Mouse (Mus musculus) Patski (cell line): ENCODE results near the gene Ptprs. TPM values are rescaled to one million over a fixed set of nuclear protein-coding genes. Genes with fewer than 3 reads are reported as not detected.

Experiments
- ATAC-seq: fragments of 100-300 bp; one replicate; pipeline ENCODE4 v1.8.0; 2021
- CTCF ChIA-PET: fragments of 350-600 bp; sonication (Branson Sonifier 250); formaldehyde crosslinking; loops from one replicate; lab custom pipeline; 2022; ENCODE audit warnings: inconsistent platforms; lab: Charles Lee
- POLR2A ChIA-PET: fragments of 350-600 bp; sonication (Branson Sonifier 250); formaldehyde crosslinking; loops from one replicate; lab custom pipeline; 2022; ENCODE audit warnings: antibody characterized with exemption, inconsistent platforms; lab: Charles Lee
- DNase-seq: peaks from one replicate; pipeline ENCODE4 v3.0.0-alpha.2; 2011; ENCODE audit warnings: low read depth, low spot score
- H3K27me3 ChIP-seq: fragments of 371-371 bp; one replicate; pipeline ENCODE4 v1.5.1; 2021
- CTCF ChIP-seq: fragments of 100-300 bp; IDR thresholded peaks from one replicate; pipeline ENCODE4 v1.5.1; 2021
- in situ Hi-C: fragments of 300-500 bp; cut with MboI; formaldehyde crosslinking; loops from 3 replicates; pipeline ENCODE4 v1.11.1; 2018; ENCODE audit warnings: low pct_unique_long_range_greater_than_20kb, mixed read lengths
- polyA plus RNA-seq: library from polyadenylated mRNA; unstranded; gene quantifications from one replicate; pipeline ENCODE4 v1.2.3, GENCODE M21; 2021

Ptprs gene
- polyA plus RNA-seq, 1 experiment from 2014 or later = 240 TPM

- ATAC-seq (no peak), DNase-seq (no peak)
- in situ Hi-C loops = no loop called here
- H3K27me3 ChIP-seq = no peaks in the 10 kb centered on the region
- no peak for TF ChIP-seq CTCF
- POLR2A ChIA-PET = no interaction called here
- CTCF ChIA-PET = interaction anchor here (1.1 to 1.9 kb wide), 3 partner anchors 8 to 50 kb away, joined by 3 to 5 read pairs (median 4); no protein-coding TSS in a partner anchor
Measured at GRCm38 (mm10) chr17:56407379-56407778, 68.9 kb downstream of the Ptprs start.

GRCm38 (mm10) chr17:56406878-56407277 lies 69.4 kb downstream of the Ptprs start:
- ATAC-seq = no peak
- ChIA-PET POLR2A (interaction anchor here (1.5 kb wide), 1 partner anchor 25 kb away, joined by 4 read pairs; no protein-coding TSS in a partner anchor), CTCF (interaction anchor here (1.1 to 1.9 kb wide), 4 partner anchors 8 to 74 kb away, joined by 3 to 5 read pairs (median 4); no protein-coding TSS in a partner anchor)
- no peaks in the 10 kb centered on the region for H3K27me3 ChIP-seq
- DNase-seq = no peak
- TF ChIP-seq CTCF = no peak
- in situ Hi-C loops = no loop called here

GRCm38 (mm10) chr17:56405856-56406840 lies 70.1 kb downstream of the Ptprs start:
- POLR2A ChIA-PET = interaction anchor here (1.5 kb wide), 1 partner anchor 25 kb away, joined by 4 read pairs; no protein-coding TSS in a partner anchor
- ATAC-seq = no peak
- in situ Hi-C loops = no loop called here

GRCm38 (mm10) chr17:56405341-56405740 lies 70.9 kb downstream of the Ptprs start:
- H3K27me3 ChIP-seq = no peaks in the 10 kb centered on the region
- ChIA-PET POLR2A (interaction anchor here (1.5 kb wide), 1 partner anchor 24 kb away, joined by 4 read pairs; no protein-coding TSS in a partner anchor), CTCF (interaction anchor here (1.0 to 1.9 kb wide), 3 partner anchors 15 to 149 kb away, joined by 3 to 4 read pairs (median 3); partner anchors contain the start of gene Gm20219)
- no peak for DNase-seq
- in situ Hi-C loops = no loop called here
- no peak for TF ChIP-seq CTCF
- ATAC-seq = no peak

More at GRCm38 (mm10) chr17:56405856-56406840, 70.1 kb downstream of the Ptprs start:
- H3K27me3 ChIP-seq = no peaks in the 10 kb centered on the region
- no peak for TF ChIP-seq CTCF
- no peak for DNase-seq
- CTCF ChIA-PET = interaction anchor here (1.0 to 1.9 kb wide), 5 partner anchors 9 to 148 kb away, joined by 3 to 5 read pairs (median 4); partner anchors contain the start of gene Gm20219

DNA sequence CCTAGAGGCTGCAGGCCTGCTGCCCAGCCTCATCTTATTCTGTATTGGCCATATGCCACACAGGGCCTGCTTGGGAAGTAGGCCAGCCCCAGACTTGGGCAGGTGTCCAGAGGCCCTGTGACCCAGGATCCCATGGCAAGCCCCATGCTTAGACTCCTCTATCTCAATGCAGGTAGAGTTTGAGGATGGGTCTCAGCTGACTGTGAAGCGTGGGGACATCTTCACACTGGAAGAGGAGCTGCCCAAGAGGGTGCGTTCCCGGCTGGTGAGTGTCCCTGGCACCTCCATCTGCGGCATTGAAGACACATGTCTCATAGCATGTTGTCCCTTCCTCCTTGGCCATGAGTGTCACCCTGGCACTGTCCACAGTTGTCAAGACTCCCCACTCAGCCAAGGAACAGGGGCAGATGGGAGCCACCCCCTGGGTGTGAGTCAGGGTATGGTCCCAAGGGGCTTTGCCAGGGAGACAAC lies 75.2 kb downstream of the Ptprs start:
- TF ChIP-seq CTCF = no peak
- in situ Hi-C loops = no loop called here
- H3K27me3 ChIP-seq = no peaks in the 10 kb centered on the region
- ATAC-seq = no peak
- CTCF ChIA-PET = no interaction called here
- DNase-seq = no peak
- POLR2A ChIA-PET = no interaction called here

DNA sequence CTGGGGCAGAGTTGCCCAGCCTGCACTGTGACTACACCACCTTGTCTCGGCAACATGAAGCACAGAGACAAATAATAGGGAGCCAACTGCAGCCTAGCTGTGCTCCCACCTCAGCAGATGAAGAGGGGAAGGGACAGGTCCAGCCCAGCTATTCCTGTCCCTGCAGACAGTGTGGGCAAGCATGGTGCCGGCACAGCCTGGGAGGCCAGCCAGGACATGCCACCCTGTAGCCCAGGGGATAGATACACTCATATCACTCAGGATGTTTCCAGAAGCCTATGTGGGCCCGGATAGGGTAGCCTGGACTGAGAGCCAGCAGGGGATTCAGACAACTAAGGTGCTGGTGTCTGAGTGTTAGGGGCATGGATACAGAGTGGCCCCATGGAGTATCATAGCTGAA lies 76.1 kb downstream of the Ptprs start:
- ATAC-seq (no peak), DNase-seq (no peak)
- CTCF ChIA-PET = interaction anchor here (0.6 kb wide), 1 partner anchor 10 kb away, joined by 3 read pairs; no protein-coding TSS in a partner anchor
- TF ChIP-seq CTCF = no peak
- POLR2A ChIA-PET = no interaction called here
- in situ Hi-C loops = no loop called here
- H3K27me3 ChIP-seq = no peaks in the 10 kb centered on the region

- no peaks in the 10 kb centered on the region for H3K27me3 ChIP-seq
- DNase-seq (no peak), ATAC-seq (no peak)
- ChIA-PET CTCF (no interaction called here), POLR2A (no interaction called here)
- no peak for TF ChIP-seq CTCF
- in situ Hi-C loops = no loop called here
Measured at GRCm38 (mm10) chr17:56396051-56396450, 80.2 kb downstream of the Ptprs start.

DNA sequence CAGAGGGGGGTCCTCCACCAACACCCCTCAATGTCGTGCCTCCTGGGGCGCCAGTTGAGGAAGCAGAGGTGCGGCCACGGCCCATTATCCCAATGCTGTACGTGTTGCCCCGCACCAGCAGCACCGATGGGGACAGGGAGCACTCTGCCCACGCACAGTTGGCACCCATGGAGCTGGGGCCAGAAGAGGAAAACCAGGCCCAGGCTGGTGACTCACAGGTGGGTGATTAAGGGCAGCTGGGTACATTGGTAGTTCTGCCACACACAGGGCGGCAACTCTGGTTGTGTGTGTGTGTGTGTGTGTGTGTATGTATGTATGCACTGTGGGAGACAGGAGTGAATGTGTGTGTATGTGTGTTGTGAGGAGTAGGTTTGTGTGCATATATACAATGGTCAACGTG lies 82.4 kb downstream of the Ptprs start:
- CTCF ChIA-PET = no interaction called here
- TF ChIP-seq CTCF = no peak
- DNase-seq = peak; percentile 19
- in situ Hi-C loops = no loop called here
- H3K27me3 ChIP-seq = no peaks in the 10 kb centered on the region
- no peak for ATAC-seq
- POLR2A ChIA-PET = no interaction called here

DNA sequence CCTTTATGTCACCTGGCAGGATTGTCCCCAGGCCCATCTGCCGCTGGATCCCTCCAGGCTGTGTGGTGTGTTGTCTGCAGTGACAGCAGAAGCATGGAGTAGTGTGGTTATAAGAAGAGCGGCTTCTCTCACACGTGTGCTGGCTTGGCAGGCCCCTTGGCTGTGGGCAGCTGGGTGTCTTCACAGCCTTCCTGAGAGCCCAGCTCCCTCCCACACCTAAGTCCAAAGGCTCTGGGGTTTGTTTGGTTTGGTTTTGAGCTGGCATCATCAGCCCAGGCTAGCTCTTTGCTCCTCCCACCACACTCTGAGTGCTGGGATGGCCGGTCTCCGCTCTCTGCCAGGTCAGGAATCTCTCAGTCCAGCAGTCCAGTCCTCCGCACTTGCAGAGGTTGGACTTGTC lies 83.0 kb downstream of the Ptprs start:
- ATAC-seq (no peak), DNase-seq (no peak)
- H3K27me3 ChIP-seq = no peaks in the 10 kb centered on the region
- in situ Hi-C loops = no loop called here
- POLR2A ChIA-PET = no interaction called here
- no peak for TF ChIP-seq CTCF
- CTCF ChIA-PET = no interaction called here

DNA sequence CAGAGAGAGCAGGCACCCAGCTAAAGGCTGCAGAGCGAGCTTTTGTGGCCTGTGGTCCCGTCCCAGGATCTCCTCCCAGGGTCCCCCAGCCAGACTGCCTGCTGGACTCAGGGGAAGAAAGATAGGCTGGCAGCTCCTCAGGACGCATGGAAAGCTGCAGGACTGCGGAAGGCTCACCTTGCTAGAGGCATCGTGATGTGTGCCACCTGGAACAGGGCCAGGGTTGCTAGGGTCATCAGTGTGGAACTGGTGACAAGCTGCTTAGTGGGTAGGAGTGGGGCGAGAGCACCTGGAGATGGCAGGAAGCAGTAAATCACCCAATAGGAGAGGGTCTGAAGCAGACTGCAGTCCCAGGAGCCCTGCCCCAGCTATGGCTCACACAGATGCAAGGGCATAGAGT lies 88.7 kb downstream of the Ptprs start:
- no peaks in the 10 kb centered on the region for H3K27me3 ChIP-seq
- in situ Hi-C loops = no loop called here
- no peak for DNase-seq
- ChIA-PET POLR2A (no interaction called here), CTCF (no interaction called here)
- no peak for TF ChIP-seq CTCF
- ATAC-seq = no peak

DNA sequence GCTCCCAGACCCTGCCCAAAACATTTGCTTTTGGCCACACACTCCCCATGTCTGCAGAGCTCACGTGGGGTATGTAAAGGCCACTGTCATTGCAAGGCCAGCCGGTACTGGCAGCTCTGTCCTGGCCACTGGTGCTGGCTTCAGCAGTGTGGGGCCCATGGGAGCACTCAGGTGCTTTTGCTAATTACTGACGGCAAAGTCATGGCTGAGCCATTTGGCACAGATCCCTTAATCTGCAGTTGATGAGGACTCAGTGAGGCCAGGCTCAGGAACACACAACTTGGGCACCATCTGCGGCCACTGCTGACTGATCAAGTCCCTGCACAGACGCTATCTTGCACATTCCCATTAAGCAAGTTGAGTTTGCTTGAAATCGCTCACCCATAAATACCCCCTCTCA lies 91.4 kb downstream of the Ptprs start:
- DNase-seq = no peak
- ChIA-PET CTCF (interaction anchor here (1.6 kb wide), 1 partner anchor 27 kb away, joined by 5 read pairs; no protein-coding TSS in a partner anchor), POLR2A (no interaction called here)
- no peak for ATAC-seq
- no peak for TF ChIP-seq CTCF
- H3K27me3 ChIP-seq = no peaks in the 10 kb centered on the region
- in situ Hi-C loops = no loop called here
